Mouse (Mus musculus): ENCODE measurements around the gene Atxn2. TPM values are rescaled to one million over a fixed set of nuclear protein-coding genes. Genes with fewer than 3 reads are reported as not detected.

The Atxn2 gene
- total and polyA plus RNA-seq, 3 experiments = 7.7 to 58.4 (median 8.3) TPM

- H3K9me3 ChIP-seq (replicated peaks; ENCODE audit: low read length) = no peaks in the 10 kb centered on the region
- no peaks in the 10 kb centered on the region for H3K79me2 ChIP-seq (replicated peaks; ENCODE audit: control insufficient read depth, extremely low read depth, insufficient read depth, poor library complexity, severe bottlenecking)
- no peak for TF ChIP-seq E2F4 (IDR thresholded peaks at IDR 0.05; ENCODE audit: insufficient replicate concordance, low read depth, low read length)
- TF ChIP-seq TCF12 (IDR thresholded peaks at IDR 0.05; ENCODE audit: low read depth, low read length) = peak; percentile 60; the same call in 1 of the 2 replicates
- TF ChIP-seq USF2 (conservative IDR thresholded peaks at IDR 0.05; ENCODE audit: low read depth, low read length) = no peak
- TF ChIP-seq ZKSCAN1 (IDR thresholded peaks at IDR 0.05; ENCODE audit: borderline replicate concordance, low read depth, low read length) = no peak
- TF ChIP-seq MAX (IDR thresholded peaks at IDR 0.05; ENCODE audit: low read length) = no peak
- no peak for TF ChIP-seq SMC3 (IDR thresholded peaks at IDR 0.05; ENCODE audit: low read depth, low read length)
- peak; percentile 58 for TF ChIP-seq NRF1 (IDR thresholded peaks at IDR 0.05; ENCODE audit: low read depth, low read length)
- no peak for TF ChIP-seq PAX5 (IDR thresholded peaks at IDR 0.05; ENCODE audit: low read length)
- TF ChIP-seq POLR2A (IDR thresholded peaks at IDR 0.05; ENCODE audit: low read depth, low read length) = peak; percentile 73; the same call in 1 of the 2 replicates
- no peak for TF ChIP-seq KAT2A (IDR thresholded peaks at IDR 0.05; ENCODE audit: insufficient replicate concordance, low read length)
- no peak for TF ChIP-seq MAFK (IDR thresholded peaks at IDR 0.05; ENCODE audit: insufficient replicate concordance, low read length)
- no peak for TF ChIP-seq ZC3H11A (IDR thresholded peaks at IDR 0.05; ENCODE audit: low read depth, low read length)
- no peak for TF ChIP-seq CHD2 (IDR thresholded peaks at IDR 0.05; ENCODE audit: low read length)
- TF ChIP-seq USF1 (IDR thresholded peaks at IDR 0.05; ENCODE audit: low read depth, low read length) = no peak
- no peak for TF ChIP-seq CHD1 (IDR thresholded peaks at IDR 0.05; ENCODE audit: low read depth, low read length)
- 0 out of 2 replicates have a peak, but pooled peaks have one; percentile 62 for TF ChIP-seq UBTF (IDR thresholded peaks at IDR 0.05; ENCODE audit: low read depth, low read length)
- peak; percentile 39; the same call in 1 of the 2 replicates for TF ChIP-seq SIN3A (IDR thresholded peaks at IDR 0.05; ENCODE audit: low read length)
- TF ChIP-seq IRF4 (IDR thresholded peaks at IDR 0.05; ENCODE audit: low read depth, low read length) = 0 out of 2 replicates have a peak, but pooled peaks have one; percentile 2
- TF ChIP-seq POLR2AphosphoS2 (IDR thresholded peaks at IDR 0.05; ENCODE audit: low read depth, low read length) = no peak
- TF ChIP-seq ELF1 (IDR thresholded peaks at IDR 0.05; ENCODE audit: low read depth, low read length) = no peak
- peak; percentile 52; the same call in 1 of the 2 replicates for TF ChIP-seq BHLHE40 (IDR thresholded peaks at IDR 0.05; ENCODE audit: low read depth, low read length)
- no peak; the same call in 1 of the 2 replicates for TF ChIP-seq TBP (conservative IDR thresholded peaks at IDR 0.05; ENCODE audit: low read depth, low read length)
- 0 out of 2 replicates have a peak, but pooled peaks have one; percentile 33 for TF ChIP-seq HCFC1 (IDR thresholded peaks at IDR 0.05; ENCODE audit: low read depth, low read length)
- TF ChIP-seq RAD21 (IDR thresholded peaks at IDR 0.05; ENCODE audit: low read depth, low read length) = no peak
- no peak for TF ChIP-seq GABPA (IDR thresholded peaks at IDR 0.05; ENCODE audit: insufficient replicate concordance, low read depth, low read length)
- TF ChIP-seq ZNF384 (IDR thresholded peaks at IDR 0.05; ENCODE audit: low read depth, low read length) = no peak
- no peak for TF ChIP-seq EP300 (IDR thresholded peaks at IDR 0.05; ENCODE audit: low read length)
- TF ChIP-seq MXI1 (IDR thresholded peaks at IDR 0.05; ENCODE audit: low read depth, low read length) = no peak
- no peak for TF ChIP-seq JUND (conservative IDR thresholded peaks at IDR 0.05; ENCODE audit: low read depth, low read length)
- TF ChIP-seq ETS1 (conservative IDR thresholded peaks at IDR 0.05; ENCODE audit: low read depth, low read length) = no peak
- TF ChIP-seq NELFE (IDR thresholded peaks at IDR 0.05; ENCODE audit: low read depth, low read length) = 0 out of 2 replicates have a peak, but pooled peaks have one; percentile 46
- TF ChIP-seq MYC (IDR thresholded peaks at IDR 0.05; ENCODE audit: low read depth, low read length) = no peak
- no peak for TF ChIP-seq CTCF (conservative IDR thresholded peaks at IDR 0.05 in 1 of 2, IDR thresholded peaks at IDR 0.05 in 1 of 2; ENCODE audit: low read depth in 2 of 2, low read length in 2 of 2)
- TF ChIP-seq JUN (IDR thresholded peaks at IDR 0.05; ENCODE audit: insufficient read depth, low read depth, low read length) = no peak
- TF ChIP-seq ZMIZ1 (IDR thresholded peaks at IDR 0.05; ENCODE audit: low read depth, low read length) = no peak
- no peak for TF ChIP-seq MAZ (IDR thresholded peaks at IDR 0.05; ENCODE audit: low read depth, low read length)
- no peak for TF ChIP-seq RCOR1 (conservative IDR thresholded peaks at IDR 0.05; ENCODE audit: low read depth, low read length)
- no peak for TF ChIP-seq MEF2A (IDR thresholded peaks at IDR 0.05; ENCODE audit: borderline replicate concordance, low read depth, low read length)
- peak within 1 kb of the TSS; percentile 79 for H3K9ac ChIP-seq (ENCODE audit: insufficient read depth, low read depth)
- H3K27me3 ChIP-seq (replicated peaks) = peaks cover 31% of the 10 kb centered on the region
- H3K4me1 ChIP-seq (ENCODE audit: control insufficient read depth in 1 of 2, insufficient read depth in 2 of 2) = peaks cover 9 to 33% of the 10 kb centered on the region in 2 experiments
- peak; percentile 81 for DNase-seq (ENCODE audit: extremely low read depth)
- dilution Hi-C loops (cut with MboI; ENCODE audit: extremely low pct_ligation_motif_present, extremely low pct_unique_long_range_greater_than_20kb, low sequenced_read_pairs) = no loop called here
- H3K4me2 ChIP-seq (ENCODE audit: insufficient read depth, low read depth, poor library complexity, severe bottlenecking) = peak within 1 kb of the TSS; percentile 95
- no peak within 1 kb of the TSS for H3K27ac ChIP-seq (ENCODE audit: insufficient read depth, low read depth)
- in situ Hi-C loops (cut with MboI; ENCODE audit: low pct_ligation_motif_present, low pct_unique_long_range_greater_than_20kb, low sequenced_read_pairs) = loop anchor here (5.0 kb wide), 1 partner anchor 36 kb away; no protein-coding TSS in a partner anchor
- peak within 1 kb of the TSS; percentile 66 to 94 (median 74) for H3K4me3 ChIP-seq (replicated peaks in 1 of 3; ENCODE audit: low read depth in 2 of 3, low read length in 2 of 3, poor library complexity in 1 of 3)
- H3K36me3 ChIP-seq (replicated peaks in 1 of 2; ENCODE audit: control insufficient read depth in 1 of 2, insufficient read depth in 1 of 2, low read length in 1 of 2) = peaks cover 9 to 22% of the 10 kb centered on the region in 2 experiments
Observed at GRCm38 (mm10) chr5:121848743-121849142, 137.6 kb downstream of the Atxn2 start, which contains the start of gene Pheta1. TSS of gene Pheta1 (plus strand) at chr5:121848984.

Measured in CH12.LX (cell line).